Mouse (Mus musculus) right cerebral cortex, postnatal 4 days (tissue): ENCODE data around the gene Lrrc7.

Source experiments
- DNase-seq: peaks from one replicate; pipeline ENCODE4 v3.0.0-alpha.2; 2022

Gene Lrrc7

GRCm38 (mm10) chr3:158561987-158562360 lies at the start of gene Lrrc7:
Gene Lrrc7, minus strand, starts transcription at chr3:158562221.
- peak; percentile 83 for DNase-seq

GRCm38 (mm10) chr3:158607065-158607464 lies 45.0 kb upstream of the Lrrc7 start:
- no peak for DNase-seq

- DNase-seq = no peak
These were observed 43.3 kb upstream of the Lrrc7 start for GRCm38 (mm10) chr3:158605274-158605673.

DNA sequence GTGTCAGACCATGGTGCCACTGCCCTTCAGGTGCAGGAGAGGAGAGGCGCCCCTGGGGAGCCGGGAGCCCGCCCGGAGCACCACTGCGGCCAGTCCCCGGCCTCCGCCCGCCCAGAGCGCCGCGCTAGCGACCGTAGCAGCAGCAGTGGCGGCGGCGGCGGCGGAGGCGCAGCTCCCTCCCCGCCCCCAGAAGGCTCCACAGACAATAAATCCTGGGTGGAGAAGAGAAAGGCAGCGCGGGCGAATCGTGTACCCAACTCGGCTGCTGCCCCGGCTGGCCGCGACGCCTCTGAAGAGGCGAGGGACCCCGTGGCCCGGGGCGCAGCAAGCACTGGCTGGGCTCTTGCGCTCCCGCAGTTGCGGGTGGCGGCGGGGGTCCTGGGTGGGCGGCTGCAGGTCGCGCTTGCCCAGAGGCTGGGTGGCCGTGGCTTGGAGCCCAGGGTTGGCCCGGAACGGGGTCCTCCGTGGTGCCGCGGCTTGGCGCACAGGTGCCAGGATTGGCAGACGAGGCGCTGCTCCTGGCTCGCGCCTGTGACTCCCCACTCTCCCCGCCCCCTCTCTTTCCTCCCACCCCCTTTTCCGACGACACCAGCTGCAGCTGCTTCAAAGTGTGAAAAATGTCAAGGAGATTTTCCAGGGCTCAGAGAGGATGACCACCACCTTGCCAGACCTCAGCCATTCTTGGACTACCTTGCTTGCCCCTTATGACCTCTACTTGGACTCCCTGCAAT lies 600 bp downstream of the Lrrc7 start:
- peak; percentile 71 for DNase-seq

GRCm38 (mm10) chr3:158560891-158561255 lies 1.1 kb downstream of the Lrrc7 start:
- peak; percentile 51 for DNase-seq

GRCm38 (mm10) chr3:158559691-158560650 lies 2.0 kb downstream of the Lrrc7 start:
- peak; percentile 72 for DNase-seq

DNA sequence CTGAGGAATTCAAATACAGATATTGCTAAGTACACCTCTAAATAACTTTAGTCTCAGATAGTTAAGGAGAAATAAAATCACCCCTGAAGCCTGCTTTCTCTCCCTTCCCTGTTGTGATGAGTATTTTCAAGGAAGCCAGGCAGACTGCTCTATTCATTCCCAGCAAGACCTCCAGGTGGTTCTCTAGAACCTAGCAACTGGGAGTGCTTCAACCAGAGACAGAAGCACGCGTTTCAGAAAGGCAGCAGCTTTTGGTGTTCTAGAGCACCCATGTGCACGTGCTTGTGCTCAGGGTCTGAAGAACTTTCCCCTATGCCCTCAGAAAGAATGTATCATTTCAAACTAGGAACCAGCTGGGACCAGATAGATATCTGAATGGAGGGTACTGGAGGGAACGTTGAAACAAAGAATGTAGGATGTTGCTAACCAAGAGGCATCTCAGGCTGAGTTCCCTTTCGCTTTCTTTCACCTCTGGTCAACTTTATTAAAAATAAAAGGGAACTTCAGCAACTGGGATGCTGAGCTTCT lies 2.8 kb downstream of the Lrrc7 start:
- peak; percentile 11 for DNase-seq

GRCm38 (mm10) chr3:158558631-158559030 lies 3.4 kb downstream of the Lrrc7 start:
- no peak for DNase-seq

DNA sequence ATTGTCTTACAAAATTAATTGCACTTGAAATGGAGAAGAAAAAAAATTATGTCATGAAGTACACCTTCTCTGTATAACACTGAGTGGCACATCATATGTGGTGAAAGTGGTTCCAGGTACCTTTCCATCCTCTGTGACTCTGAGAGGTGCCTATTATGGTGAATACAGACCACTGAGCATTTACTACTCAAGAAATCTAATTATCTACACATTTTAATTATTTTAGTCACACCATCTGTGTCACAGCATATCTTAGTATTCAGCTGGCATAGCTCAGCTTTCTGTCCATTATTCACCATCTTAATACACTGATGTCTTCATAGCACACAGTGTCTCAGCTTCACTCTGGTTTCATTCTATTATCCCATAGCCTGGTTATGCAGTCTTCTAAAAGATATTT lies 7.7 kb downstream of the Lrrc7 start:
- no peak for DNase-seq

- no peak for DNase-seq
These were observed 9.9 kb downstream of the Lrrc7 start for GRCm38 (mm10) chr3:158552105-158552504.

DNA sequence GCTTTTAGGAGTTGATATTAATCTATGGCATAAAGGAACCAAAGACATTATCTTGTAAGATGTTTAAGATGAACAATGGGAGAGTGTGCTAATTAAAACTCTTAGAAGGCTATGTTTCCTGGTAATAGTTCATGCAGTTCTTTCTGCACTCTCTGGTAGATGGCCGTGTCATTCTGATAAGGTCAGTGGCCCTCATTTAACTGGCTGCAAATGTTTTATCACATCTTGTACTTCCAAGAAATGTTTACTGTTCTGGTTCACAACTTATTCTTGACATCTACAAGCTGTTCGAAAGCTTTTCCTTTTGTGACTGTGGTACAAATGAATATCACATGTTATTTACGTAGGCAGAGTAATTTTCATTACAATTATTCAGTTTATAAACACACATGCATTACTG lies 18.5 kb downstream of the Lrrc7 start:
- DNase-seq = no peak

DNA sequence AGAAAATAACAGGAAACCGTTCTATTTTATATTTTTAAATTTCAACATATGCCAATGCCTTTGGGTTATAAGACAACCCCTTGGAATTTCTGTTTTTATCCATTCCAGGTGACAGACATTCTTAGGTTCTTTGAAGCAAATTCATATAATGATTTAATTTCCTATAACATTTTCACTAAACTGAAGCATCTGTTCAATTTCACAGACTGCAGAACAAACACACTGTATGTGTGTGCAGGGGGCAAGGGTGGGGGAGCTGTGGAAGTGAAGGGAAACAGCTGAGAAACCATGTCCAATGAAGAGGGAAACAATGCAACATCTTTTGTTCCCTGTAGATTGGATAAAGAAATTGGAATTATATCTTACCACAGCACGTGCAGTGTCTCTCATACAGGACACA lies 29.2 kb downstream of the Lrrc7 start:
- DNase-seq = no peak

GRCm38 (mm10) chr3:158528471-158528870 lies 33.5 kb downstream of the Lrrc7 start:
- DNase-seq = no peak

DNA sequence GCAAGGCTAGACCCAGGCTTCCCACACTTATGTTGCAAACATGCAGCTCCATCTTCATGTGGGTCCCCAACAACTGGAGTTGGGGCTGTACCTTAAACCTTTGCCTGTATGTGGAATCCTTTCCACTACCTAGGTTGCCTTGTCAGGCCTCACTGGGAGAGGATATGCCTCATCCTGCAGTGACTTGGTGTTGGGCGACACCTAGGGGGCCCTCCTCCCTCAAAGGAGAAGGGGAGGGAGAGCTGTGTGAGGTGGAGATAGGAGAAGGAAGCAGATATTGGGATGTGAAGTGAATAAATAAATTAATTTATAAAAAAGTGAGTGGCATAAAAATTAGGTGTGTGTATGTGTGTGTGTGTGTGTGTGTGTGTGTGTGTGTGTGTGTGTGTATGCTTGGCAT lies 68.3 kb downstream of the Lrrc7 start:
- DNase-seq = no peak

- no peak for DNase-seq
These were observed 82.3 kb downstream of the Lrrc7 start for GRCm38 (mm10) chr3:158479677-158480076.

DNA sequence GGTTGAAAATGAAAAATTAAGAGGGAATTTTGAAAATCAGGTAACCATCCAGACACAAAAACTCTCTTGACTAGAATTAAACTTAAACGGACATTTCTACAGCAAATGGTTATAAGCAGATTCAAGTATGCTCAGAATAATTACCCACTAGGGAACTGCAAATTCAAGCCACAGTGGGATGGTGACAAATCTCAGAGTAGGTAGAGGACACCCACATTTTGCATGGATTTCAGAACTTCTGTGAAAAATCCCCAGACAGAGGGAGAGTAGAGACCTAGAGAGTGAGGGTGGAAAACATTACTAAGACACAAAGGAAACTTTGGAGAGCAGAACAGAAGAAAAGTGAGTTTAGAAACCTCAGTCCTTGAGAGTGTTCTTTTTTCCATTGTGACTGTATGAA lies 161.4 kb downstream of the Lrrc7 start:
- no peak for DNase-seq

DNA sequence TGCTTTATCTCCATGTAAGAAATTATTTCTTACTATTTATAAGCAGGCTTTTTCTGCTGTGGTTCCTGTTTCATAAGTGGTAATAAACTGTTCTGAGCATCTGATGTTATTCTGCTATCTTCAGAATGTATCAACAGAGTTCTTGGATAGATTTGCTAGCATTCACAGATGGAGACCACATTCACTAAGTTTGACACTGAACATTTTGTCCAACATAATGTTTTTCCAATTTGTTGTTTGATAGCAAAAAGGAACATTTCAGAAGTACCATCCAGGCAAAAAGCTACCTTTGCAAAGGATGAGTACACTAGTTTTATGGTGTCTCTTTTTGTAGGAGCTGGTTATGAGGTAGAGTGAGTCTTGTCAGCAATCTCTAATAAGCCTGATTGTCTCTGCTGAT lies 170.5 kb downstream of the Lrrc7 start:
- DNase-seq = no peak

- DNase-seq = no peak
These were observed 174.0 kb downstream of the Lrrc7 start for GRCm38 (mm10) chr3:158388076-158388454.

DNA sequence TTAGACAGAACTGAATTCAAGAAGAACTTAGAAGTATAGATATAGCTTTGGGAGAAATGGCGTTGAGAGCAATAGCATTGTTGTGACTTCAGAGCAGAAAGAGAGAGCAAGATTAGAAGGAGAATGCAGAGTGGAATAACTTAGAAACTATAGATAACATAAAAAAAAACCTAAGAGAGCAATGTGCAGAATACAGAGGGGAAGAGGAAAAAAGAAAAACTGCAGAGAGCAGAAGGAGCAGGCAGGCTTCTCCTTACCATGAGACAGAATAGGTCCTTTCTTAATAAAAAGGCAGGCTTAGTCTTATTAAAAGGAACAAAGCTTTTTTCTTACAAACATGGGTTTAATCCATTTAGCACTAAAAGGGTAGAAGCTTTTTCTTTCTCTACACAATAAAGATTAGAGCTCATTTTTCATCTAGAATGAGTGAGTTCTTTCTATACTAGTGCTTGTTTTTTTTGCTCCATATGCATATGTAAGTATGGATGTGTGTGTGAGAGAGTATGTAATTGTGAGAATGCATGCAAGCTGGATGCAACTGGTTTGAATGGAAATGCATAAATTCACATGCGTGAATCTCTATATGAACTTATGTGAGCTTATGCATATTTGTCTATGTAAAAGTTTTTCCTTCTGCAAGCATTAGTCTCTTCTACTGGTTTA lies 174.5 kb downstream of the Lrrc7 start:
- DNase-seq = no peak

GRCm38 (mm10) chr3:158386848-158387247 lies 175.2 kb downstream of the Lrrc7 start:
- no peak for DNase-seq

- peak; percentile 29 for DNase-seq
These were observed 186.1 kb downstream of the Lrrc7 start for GRCm38 (mm10) chr3:158375885-158376284.

DNA sequence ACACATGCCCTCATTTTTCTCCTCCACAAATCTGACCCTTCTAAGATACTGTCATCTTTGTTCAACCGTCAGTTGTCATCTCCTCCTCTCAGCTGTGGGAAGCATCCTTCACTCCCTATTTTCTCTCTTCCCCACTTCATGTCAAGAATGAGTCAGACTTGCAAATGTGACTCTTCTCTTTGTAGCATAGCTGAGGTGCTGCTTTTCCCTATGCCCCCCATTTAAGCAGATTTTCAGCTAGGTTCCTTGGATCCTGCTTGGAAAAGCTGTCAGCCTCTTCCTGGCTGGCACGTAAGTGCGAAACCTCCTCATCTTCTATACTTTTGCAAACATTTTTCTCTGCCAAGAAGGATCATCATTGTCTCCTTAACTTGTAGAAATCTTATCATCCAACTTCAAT lies 192.9 kb downstream of the Lrrc7 start:
- DNase-seq = no peak

DNA sequence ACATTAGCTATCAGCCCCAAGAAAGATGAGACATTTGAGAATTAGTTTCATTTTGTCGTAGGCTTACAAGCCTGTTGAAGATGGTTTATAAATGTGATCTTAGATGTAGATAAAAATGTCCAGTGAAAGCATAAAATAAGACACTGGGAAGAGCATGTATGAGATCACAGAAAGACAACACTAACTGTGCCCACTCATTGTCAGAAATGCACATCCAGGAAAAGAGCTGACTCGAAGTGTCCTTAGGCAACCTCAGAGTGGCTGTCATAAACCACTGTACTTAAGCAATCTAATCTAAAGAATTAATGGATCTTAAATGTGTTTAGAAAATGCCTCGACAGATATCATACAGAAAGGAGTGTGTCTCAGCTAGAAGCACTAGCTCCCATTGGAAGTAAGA lies 196.2 kb downstream of the Lrrc7 start:
- DNase-seq = no peak
